Mouse (Mus musculus) right cerebral cortex, adult 18-20 months (tissue): Measurements from ENCODE around the gene Ccdc182.
A peak's percentile ranks its signal among the peaks of the same experiment; 100 is the strongest.

Experiments used
- DNase-seq: peaks from one replicate; pipeline ENCODE4 v3.0.0; 2022; ENCODE audit warnings: mixed read lengths

Ccdc182 gene

GRCm38 (mm10) chr11:88281428-88282119 lies 12.3 kb upstream of the Ccdc182 start:
- DNase-seq: no peak

GRCm38 (mm10) chr11:88282516-88282915 lies 11.3 kb upstream of the Ccdc182 start:
- DNase-seq: no peak

- DNase-seq: no peak
Measured at GRCm38 (mm10) chr11:88286019-88286418, 7.8 kb upstream of the Ccdc182 start.

- no peak for DNase-seq
Measured at GRCm38 (mm10) chr11:88288400-88288799, 5.5 kb upstream of the Ccdc182 start.

- no peak for DNase-seq
Measured at GRCm38 (mm10) chr11:88288805-88289340, 5.0 kb upstream of the Ccdc182 start.

GRCm38 (mm10) chr11:88291245-88291644 lies 2.6 kb upstream of the Ccdc182 start:
- DNase-seq: no peak

- peak; percentile 12 for DNase-seq
Measured at GRCm38 (mm10) chr11:88291688-88292087, 2.2 kb upstream of the Ccdc182 start.

- DNase-seq: no peak
Measured at GRCm38 (mm10) chr11:88294394-88294710, 494 bp downstream of the Ccdc182 start.

- no peak for DNase-seq
Measured at GRCm38 (mm10) chr11:88295298-88295697, 1.4 kb downstream of the Ccdc182 start.

GRCm38 (mm10) chr11:88297526-88297925 lies 3.7 kb downstream of the Ccdc182 start:
- no peak for DNase-seq

- no peak for DNase-seq
Measured at GRCm38 (mm10) chr11:88299345-88299744, 5.5 kb downstream of the Ccdc182 start.

GRCm38 (mm10) chr11:88301619-88302018 lies 7.8 kb downstream of the Ccdc182 start:
- no peak for DNase-seq

GRCm38 (mm10) chr11:88305759-88306158 lies 11.9 kb downstream of the Ccdc182 start:
- DNase-seq: no peak

- no peak for DNase-seq
Measured at GRCm38 (mm10) chr11:88307616-88308543, 14.0 kb downstream of the Ccdc182 start.

GRCm38 (mm10) chr11:88309059-88309700 lies 15.3 kb downstream of the Ccdc182 start:
- no peak for DNase-seq

- DNase-seq: no peak
Measured at GRCm38 (mm10) chr11:88310773-88311172, 16.9 kb downstream of the Ccdc182 start.

- no peak for DNase-seq
Measured at GRCm38 (mm10) chr11:88311606-88312005, 17.7 kb downstream of the Ccdc182 start.

- no peak for DNase-seq
Measured at GRCm38 (mm10) chr11:88313512-88313911, 19.7 kb downstream of the Ccdc182 start.

- no peak for DNase-seq
Measured at GRCm38 (mm10) chr11:88314471-88314870, 20.6 kb downstream of the Ccdc182 start.

- DNase-seq: no peak
Measured at GRCm38 (mm10) chr11:88315393-88315792, 21.5 kb downstream of the Ccdc182 start.

- DNase-seq: no peak
Measured at GRCm38 (mm10) chr11:88318850-88319249, 25.0 kb downstream of the Ccdc182 start.

- DNase-seq: no peak
Measured at GRCm38 (mm10) chr11:88327016-88327415, 33.2 kb downstream of the Ccdc182 start.
